Mouse (Mus musculus) lung, adult 2 months (tissue): Measurements from ENCODE around the gene Sqstm1.

Experiments used
- CTCF ChIP-seq: fragments of 200-500 bp; IDR thresholded peaks from 2 replicates; pipeline ENCODE4 v1.5.1; 2011; ENCODE audit warnings: mild to moderate bottlenecking, low read length, control low read depth; ENCODE audit not compliant: insufficient read depth
- POLR2A ChIP-seq: fragments of 200-500 bp; IDR thresholded peaks from 2 replicates; pipeline ENCODE4 v1.6.1; 2011; ENCODE audit warnings: low read depth, mild to moderate bottlenecking, control low read depth, low read length, borderline replicate concordance; ENCODE audit errors: extremely low read depth

- TF ChIP-seq CTCF (no peak), POLR2A (no peak)
Observed at GRCm38 (mm10) chr11:50207344-50207743, 3.3 kb downstream of the Sqstm1 start.
